Mouse (Mus musculus) layer of hippocampus, postnatal 25 days (tissue): ENCODE measurements around the gene Txnl4b. TPM values are rescaled to one million over a fixed set of nuclear protein-coding genes. Genes with fewer than 3 reads are reported as not detected.

Source experiments
- DNase-seq, 2 experiments: peaks; one replicate each; pipeline ENCODE4 v3.0.0; 2022; ENCODE audit warnings: mixed read lengths in 2 of 2, low spot score in 1 of 2; ENCODE audit errors: extremely low spot score in 1 of 2
- total RNA-seq, 2 experiments: library from RNA; stranded (reverse); gene quantifications; 2 replicates each; pipeline ENCODE4 v1.2.3; 2021

Txnl4b gene
- 10 to 100 TPM; 14.9 to 16.2 TPM for total RNA-seq

DNA sequence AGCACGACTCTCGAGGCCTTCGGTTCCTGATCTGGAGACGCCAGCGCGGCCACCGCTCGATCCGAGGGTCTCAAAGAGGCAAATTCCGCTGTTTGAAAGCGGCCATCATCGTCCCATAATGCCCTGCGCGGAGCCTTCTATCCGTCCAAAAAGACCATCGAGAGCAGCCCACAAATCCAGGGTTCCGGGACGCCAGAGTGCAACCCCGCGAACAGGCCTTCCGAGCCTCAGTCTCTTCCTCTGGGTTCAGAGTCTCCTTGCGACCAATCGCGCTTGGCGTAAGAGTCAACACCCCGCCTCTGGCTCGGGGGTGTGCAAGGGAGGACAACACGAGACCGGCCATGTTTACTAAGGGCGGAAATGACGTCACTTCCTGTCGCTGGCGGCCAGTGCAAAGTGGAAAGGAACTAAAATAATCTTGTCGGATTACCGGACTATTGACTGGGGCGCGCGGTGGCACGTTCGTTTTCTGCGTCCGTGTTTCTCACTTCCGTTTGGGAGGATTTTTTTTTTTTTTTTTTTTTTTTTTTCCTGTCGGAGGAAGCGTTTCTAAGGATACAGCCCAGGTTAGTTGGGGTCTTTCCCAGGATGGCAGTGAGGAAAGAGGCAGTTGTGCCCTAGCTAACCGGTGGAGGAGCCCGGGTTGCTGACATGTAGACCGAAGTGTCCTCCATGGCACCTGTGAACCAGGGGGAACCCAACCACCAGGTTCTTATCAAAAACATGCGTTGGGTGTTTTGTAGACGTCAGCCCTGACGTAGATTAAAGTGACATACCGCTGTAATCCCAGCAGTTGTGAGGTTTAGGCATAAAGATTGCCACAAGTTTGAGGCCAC is at the start of gene Txnl4b, which contains the start of gene Dhx38:
TSS of gene Txnl4b (plus strand) at position 395 of the 836 bp plus-strand sequence.
TSS of gene Dhx38 (minus strand) at position 364 of the 836 bp plus-strand sequence.
- DNase-seq, result peak; percentile 94 to 97

- no peak for DNase-seq
Measured at GRCm38 (mm10) chr8:109524008-109524407, 41.7 kb upstream of the Txnl4b start.

GRCm38 (mm10) chr8:109535140-109535990 is 30.3 kb upstream of the Txnl4b start:
- peak in 1 of 2 experiments; percentile 54 for DNase-seq

DNA sequence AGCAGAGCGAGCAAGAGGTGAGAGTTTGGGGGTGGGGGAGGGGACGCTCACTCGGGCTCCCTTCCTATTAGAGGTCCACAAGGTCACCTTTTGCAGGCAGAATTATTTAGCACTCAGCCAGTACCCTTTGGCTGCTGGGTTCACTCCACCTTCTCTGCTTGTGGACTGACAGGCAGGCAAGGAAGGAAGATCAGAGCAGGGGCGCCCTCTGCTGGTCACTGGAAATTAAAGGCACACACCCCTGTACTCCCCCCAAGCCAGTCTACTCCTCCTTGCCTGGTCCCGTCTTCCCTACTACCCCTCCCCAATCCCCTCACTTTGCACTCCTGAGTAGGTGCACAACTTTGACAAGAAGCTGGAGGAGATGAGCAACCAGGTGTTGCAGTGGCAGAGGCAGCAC is 29.0 kb upstream of the Txnl4b start:
- peak; percentile 76 to 96 for DNase-seq

GRCm38 (mm10) chr8:109542165-109542564 is 23.5 kb upstream of the Txnl4b start:
- DNase-seq, result no peak

DNA sequence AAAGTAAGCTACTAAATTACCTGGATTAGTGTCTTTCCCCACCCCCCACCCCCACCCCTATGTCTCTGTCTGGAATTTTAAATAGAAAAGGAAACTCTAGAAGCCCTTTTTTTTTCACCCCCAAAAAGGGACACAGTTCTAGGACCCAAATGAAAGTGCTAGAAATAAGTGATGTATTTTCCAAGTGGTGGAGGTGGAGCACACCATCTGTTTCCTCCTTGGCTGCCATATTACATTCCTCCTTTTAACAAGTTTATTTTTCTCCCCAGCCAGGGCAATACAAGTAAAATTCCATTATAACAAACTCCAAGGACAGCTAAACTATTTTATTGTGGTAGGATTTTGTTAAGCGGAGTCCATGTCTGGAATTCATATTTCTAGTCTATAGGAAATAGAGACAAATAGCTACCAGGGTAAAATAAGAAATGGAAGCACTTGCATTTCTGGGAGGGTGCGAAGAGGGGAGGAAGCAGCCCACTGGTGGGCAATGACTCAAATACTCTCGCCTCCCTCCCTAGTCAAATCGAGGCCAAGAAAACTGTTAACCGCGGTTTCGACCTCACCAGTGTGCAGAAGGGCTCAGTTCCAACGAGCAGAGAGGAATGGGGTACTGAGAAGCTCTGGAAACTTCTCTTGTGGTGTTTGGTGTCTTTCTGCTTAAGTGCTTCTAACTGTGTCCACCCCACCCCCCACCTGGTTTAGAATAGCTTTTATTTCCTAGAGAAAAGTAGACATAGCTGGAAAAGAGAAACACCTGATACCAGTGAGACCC is 22.8 kb upstream of the Txnl4b start:
- DNase-seq, result no peak

GRCm38 (mm10) chr8:109544049-109544448 is 21.6 kb upstream of the Txnl4b start:
- DNase-seq, result no peak

DNA sequence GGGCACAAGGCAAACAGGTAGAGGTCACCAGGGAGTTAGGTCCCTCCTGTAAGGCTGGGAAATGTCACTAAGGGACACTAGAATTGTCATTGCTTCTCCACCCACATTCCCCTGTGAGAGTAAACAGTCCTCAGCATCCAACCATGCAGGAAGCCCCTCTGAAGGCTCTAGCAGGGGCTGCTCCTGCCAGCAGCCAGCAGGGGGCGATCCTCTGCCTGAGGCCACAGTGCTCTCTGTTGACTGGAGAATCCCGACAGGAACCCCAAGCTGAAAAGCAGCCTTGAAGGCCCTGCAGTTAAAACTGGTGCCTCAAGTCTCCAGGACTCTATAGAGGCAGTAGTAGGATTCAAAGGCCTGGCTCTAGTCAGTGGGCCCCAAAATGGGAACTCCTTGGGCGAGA is 14.0 kb upstream of the Txnl4b start:
- peak in 1 of 2 experiments; percentile 24 for DNase-seq

- no peak for DNase-seq
Measured at GRCm38 (mm10) chr8:109563881-109564280, 1.8 kb upstream of the Txnl4b start.

GRCm38 (mm10) chr8:109564766-109565165 is 926 bp upstream of the Txnl4b start:
- DNase-seq, result no peak

DNA sequence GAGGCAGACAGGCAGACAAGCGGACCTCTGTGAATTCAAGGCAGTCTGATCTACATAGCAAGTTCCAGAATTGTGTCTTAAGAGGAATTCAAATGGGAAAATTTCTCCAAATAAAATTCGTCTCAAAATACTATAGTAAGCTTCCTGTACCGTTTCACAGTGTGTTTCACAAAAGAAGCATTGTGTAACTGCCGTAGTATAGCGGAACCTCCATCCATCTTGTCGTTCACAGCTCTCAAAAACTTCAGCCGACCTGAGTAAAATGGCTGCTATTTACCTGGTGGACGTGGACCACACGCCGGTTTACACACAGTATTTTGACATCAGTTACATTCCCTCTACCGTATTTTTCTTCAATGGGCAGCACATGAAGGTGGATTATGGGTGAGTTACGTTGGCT is 5.4 kb downstream of the Txnl4b start:
- no peak for DNase-seq

GRCm38 (mm10) chr8:109576311-109576710 is 10.6 kb downstream of the Txnl4b start:
- no peak for DNase-seq

- no peak for DNase-seq
Measured at GRCm38 (mm10) chr8:109578900-109579301, 13.2 kb downstream of the Txnl4b start, which contains the start of gene Hp. Gene Hp, minus strand, starts transcription at chr8:109579172.

DNA sequence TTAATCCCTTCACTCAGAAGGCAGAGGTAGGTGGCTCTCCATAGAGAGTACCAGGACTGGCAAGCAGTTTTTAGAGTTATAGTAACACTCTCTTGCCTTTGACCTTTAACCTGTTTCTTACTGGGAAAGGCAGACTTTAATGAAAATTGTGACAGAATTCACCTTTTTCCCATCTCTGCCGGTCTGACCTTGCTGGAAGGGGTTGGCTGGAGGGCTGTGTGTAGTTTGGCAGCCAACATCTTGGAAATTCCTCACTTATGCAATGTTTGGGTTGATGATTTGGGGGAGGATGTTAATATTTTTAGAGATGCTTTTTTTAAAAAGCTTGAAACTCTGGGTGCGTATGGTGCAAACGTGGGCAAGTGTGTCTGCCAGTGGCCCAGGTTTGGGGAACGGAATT is 18.6 kb downstream of the Txnl4b start:
- no peak for DNase-seq

GRCm38 (mm10) chr8:109584830-109585229 is 19.1 kb downstream of the Txnl4b start:
- DNase-seq, result no peak

DNA sequence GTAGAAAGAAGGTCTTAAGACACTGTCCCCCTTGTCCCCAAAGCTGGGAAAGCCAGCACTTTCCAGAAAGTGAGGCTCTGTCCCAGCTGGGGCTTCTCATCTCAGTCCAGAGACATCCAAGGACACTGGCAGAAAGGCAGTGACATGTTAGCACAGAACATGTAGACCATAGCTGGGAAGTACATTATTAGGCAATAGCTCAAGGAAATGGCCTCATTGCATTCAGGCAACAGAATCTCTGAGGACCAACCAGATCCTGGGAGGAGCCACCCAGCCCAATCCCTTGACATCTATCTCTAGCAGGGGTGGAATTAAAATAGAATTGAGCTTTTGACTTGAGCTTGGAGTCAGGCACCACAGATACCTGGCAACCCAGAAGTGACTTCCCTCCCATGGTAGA is 20.0 kb downstream of the Txnl4b start:
- no peak for DNase-seq

DNA sequence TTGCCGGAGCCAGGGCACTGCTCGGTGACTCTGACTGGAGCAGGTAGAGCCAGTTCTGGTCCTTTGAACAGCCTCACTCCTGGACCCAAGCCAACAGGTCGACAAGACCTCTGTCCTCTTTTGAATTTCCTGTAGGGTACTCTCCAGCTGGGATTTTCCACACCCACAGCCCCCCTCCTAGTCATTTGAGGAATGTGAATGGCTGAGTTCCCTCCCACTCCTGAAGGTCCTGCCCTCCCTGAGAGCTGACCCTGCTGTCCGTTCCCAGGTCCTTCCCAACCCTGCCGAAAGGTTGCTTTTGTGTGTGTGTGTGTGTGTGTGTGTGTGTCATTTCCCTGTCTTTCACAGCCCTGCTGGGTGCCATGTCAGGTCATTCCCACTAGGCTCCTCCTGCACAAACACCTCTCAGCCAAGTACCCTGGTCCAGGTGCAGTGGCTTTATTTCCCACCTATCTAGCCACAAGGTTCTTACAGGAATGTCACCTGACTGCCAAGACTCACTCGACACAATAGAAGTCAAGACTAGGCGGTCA is 21.3 kb downstream of the Txnl4b start:
- DNase-seq, result no peak

DNA sequence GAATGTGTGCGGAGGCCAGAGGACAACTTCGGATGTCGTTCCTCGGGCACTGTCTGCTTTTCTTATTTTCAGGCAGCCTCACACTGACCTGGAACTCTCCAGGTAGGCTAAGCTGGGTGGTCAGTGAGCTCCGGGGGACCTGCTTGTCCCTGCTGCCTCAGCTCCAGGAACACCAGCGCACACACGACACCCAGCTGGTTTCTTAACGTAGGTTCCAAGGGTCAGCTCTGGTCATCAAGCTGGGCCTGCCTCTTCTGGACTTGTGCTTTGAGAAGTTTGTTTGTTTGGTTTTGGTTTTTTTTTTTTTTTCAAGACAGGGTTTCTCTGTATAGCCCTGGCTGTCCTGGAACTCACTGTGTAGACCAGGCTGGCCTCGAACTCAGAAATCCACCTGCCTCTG is 25.2 kb downstream of the Txnl4b start:
- no peak for DNase-seq

GRCm38 (mm10) chr8:109591367-109591766 is 25.7 kb downstream of the Txnl4b start:
- DNase-seq, result no peak

GRCm38 (mm10) chr8:109592164-109592563 is 26.5 kb downstream of the Txnl4b start:
- DNase-seq, result no peak
